Mouse (Mus musculus): ENCODE results near the gene Vmn1r220. TPM values are rescaled to one million over a fixed set of nuclear protein-coding genes. Genes with fewer than 3 reads are reported as not detected.
"Not testable (repeated sequence)": the region's sequence is repeated elsewhere in the genome, so short reads cannot be mapped to it uniquely, and the experiment has no call there.

The Vmn1r220 gene
- not detected for polyA plus RNA-seq (2017; shearing (Covaris generic))

DNA sequence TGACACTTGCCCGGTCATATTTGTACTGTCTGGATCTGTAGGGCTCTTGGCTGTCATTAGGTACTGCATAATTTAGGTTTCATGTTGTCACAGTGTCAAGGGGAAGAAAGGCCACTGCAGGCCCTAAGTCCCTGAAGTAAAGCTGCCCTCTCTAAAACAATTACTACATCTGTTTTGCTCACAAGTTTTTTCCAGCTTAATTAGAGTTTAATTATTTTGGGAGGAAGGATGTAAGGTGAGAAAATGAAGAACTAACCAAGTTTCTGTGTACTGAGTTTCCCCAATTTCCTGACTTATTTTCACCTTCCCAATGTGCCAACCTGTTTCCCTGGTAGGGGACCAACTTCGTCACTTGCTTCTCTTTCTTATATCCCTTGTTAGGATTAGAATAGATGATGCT is at the start of gene Vmn1r220:
Vmn1r220 (minus strand) TSS at position 101 of the 400 bp plus-strand sequence.
- no peak for ATAC-seq

DNA sequence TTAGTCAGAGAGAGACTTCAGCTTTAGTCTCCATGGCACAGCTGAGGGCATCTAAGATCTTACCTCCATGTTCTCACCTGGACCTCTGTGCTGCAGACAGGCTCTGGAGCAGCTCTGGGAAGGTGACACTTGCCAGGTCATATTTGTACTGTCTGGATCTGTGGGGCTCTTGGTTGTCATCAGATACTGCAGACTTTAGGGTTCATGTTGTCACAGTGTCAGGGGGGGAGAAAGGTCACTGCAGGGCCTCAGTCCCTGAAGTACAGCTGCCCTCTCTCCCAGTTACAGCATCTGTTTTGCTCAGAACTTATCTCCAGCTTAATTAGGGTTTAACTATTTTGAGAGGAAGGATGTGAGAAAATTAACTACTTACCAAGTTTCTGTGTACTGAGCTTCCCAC is 48.1 kb upstream of the Vmn1r220 start, which contains the start of gene Vmn1r222:
Vmn1r222 (minus strand) TSS at position 101 of the 400 bp plus-strand sequence.
- not testable (repeated sequence) for ATAC-seq

DNA sequence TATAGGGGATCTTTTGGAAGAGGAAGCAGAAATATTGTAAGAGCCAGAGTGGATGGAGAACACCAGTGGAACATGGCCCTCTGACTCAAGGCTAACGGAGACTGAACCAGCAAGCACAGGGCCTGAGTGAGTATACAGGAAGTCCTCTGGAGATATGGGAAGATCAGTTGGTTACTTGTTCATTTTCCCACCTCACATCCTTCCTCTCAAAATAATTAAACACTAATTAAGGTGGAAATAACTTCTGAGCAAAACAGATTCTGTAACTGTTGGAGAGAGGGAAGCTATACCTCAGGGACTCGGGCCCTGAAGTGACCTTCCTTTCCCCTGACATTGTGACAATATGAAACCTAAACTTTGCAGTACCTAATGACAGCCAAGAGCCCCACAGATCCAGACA is 26.1 kb upstream of the Vmn1r220 start, which contains the start of gene Vmn1r221:
Vmn1r221 (plus strand) TSS at position 301 of the 400 bp plus-strand sequence.
- ATAC-seq = not testable (repeated sequence)

DNA sequence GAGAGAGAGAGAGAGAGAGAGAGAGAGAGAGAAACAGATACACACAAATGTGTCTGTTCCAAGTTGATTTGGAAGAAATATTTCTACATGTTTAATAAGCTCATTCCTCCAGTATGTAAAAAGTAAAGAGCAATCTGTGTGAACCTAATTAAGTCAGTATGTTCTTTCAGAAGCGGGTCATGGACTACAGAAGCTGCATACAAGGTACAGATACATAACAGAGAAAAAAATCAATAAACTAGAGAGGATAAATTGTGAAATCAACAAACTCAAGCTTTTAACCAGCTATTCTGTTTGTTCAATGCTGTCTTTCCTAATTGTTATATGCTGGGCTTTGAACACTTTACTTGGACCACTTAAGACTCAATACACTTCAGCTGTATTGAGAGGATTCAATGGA is 16.1 kb upstream of the Vmn1r220 start:
- not testable (repeated sequence) for ATAC-seq

- ATAC-seq = not testable (repeated sequence)
Observed at GRCm38 (mm10) chr13:23166471-23166870, 21.3 kb downstream of the Vmn1r220 start.

- no peak for ATAC-seq
Observed at GRCm38 (mm10) chr13:23159012-23159411, 28.8 kb downstream of the Vmn1r220 start, which contains the start of gene Vmn1r219. Gene Vmn1r219, plus strand, starts transcription at chr13:23159312.

GRCm38 (mm10) chr13:23157848-23158247 is 29.9 kb downstream of the Vmn1r220 start:
- no peak for ATAC-seq

DNA sequence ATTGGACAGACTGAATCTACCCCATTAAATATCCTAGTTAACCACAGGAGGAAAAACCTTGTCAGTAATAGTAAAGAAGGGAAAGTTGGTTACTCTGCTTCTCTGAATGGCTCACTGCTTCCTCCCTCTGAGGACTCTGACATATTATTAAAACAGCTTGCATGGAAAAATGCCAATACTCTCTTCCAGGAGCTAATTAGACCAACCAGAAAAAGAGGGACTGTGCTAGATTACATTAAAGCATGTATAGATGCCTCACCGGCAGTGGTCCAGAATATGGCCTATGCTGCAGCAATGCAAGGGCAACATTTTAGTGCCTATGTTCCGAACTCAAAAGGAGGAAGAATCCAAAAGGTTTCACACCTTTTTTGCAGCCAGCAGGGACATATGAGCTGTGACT is 48.9 kb downstream of the Vmn1r220 start:
- ATAC-seq = no peak

DNA sequence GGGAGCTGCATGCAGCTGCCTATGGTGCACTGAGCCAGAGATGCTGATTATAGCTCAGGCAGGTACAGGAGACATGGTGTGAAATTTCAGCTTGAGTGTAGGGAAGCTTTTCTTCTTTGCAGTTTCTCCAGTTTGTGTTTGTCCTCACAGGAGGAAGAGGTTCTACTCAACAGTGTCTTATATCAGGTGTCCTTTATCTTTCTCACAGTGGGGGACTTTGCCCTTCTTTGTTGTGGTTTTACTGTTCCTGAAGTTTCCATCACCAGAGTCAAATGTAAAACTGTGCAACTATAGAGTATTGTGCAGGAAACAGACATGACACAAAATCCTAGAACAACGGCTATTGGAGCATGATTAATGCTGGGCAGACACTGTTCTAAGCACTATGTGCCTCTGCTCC is 54.3 kb downstream of the Vmn1r220 start:
- no peak for ATAC-seq

DNA sequence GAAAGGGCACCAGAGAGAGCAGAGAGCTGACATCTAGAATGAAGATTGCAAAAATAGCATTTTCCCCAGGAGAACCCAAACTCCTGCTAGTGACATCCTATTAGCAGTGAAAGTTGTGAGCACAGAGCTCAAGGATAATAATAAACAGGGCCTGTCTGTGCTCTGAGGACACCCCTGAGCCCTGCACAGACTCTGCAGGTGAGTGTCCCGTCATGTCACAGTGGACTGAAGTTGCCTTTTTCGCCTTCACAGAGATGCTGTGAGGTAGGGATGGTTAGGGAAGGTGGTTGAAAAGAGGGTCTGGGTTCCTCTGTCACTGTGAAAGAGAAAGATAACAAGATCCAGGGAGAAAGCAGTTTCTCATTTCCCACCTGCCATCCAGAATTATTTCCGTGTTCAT is 54.7 kb downstream of the Vmn1r220 start, which contains the start of gene Vmn1r218:
Vmn1r218 (plus strand) TSS at position 57 of the 400 bp plus-strand sequence.
- no peak for ATAC-seq

Other genes starting within 250 kb of the Vmn1r220 start
- gene Vmn1r213, start 180.3 kb downstream of the Vmn1r220 start, polyA plus RNA-seq (2017; shearing (Covaris generic)) = not detected
- gene Vmn1r214, start 157.6 kb downstream of the Vmn1r220 start, polyA plus RNA-seq (2017; shearing (Covaris generic)) = under 1 TPM in 1 of 2 experiments, not detected in 1; 0.11 TPM
- not detected for gene Vmn1r215, start 120.0 kb downstream of the Vmn1r220 start, polyA plus RNA-seq (2017; shearing (Covaris generic))
- not detected for gene Vmn1r217, start 69.7 kb downstream of the Vmn1r220 start, polyA plus RNA-seq (2017; shearing (Covaris generic))
- gene Vmn1r218, start 54.8 kb downstream of the Vmn1r220 start, polyA plus RNA-seq (2017; shearing (Covaris generic)) = under 1 TPM in 1 of 2 experiments, not detected in 1; 0.04 TPM
- not detected for gene Vmn1r219, start 28.7 kb downstream of the Vmn1r220 start, polyA plus RNA-seq (2017; shearing (Covaris generic))
- not detected for gene Vmn1r221, start 26.2 kb upstream of the Vmn1r220 start, polyA plus RNA-seq (2017; shearing (Covaris generic))
- gene Vmn1r222, start 48.0 kb upstream of the Vmn1r220 start, polyA plus RNA-seq (2017; shearing (Covaris generic)) = not detected
- not detected for gene Vmn1r223, start 59.2 kb upstream of the Vmn1r220 start, polyA plus RNA-seq (2017; shearing (Covaris generic))
- 10 to 100 TPM; 29.6 to 34.2 TPM for gene Zfp322a, start 181.2 kb upstream of the Vmn1r220 start, polyA plus RNA-seq (2017; shearing (Covaris generic))
- 10 to 100 TPM; 12.4 to 14.5 TPM for gene Abt1, start 235.9 kb upstream of the Vmn1r220 start, polyA plus RNA-seq (2017; shearing (Covaris generic))

Measured in CD4-positive, CD25-positive, alpha-beta regulatory T cell, adult 4 months (primary cell).